Mouse (Mus musculus) intestine, postnatal 0 days (tissue): ENCODE results near the gene Olfr432. TPM values are rescaled to one million over a fixed set of nuclear protein-coding genes. Genes with fewer than 3 reads are reported as not detected.

Source experiments
- ATAC-seq: fragments of 200-750 bp; cut with Nextera tagmentation; 2 replicates; pipeline ENCODE4 v1.8.0; 2017; ENCODE audit warnings: mild to moderate bottlenecking, moderate TSS enrichment, moderate library complexity
- H3K27ac ChIP-seq: fragments of 300-500 bp; sonication (generic); 2 replicates; pipeline ENCODE4 v1.5.1; 2014; ENCODE audit warnings: mild to moderate bottlenecking, low read depth, low read length, moderate library complexity
- H3K27me3 ChIP-seq: fragments of 300-500 bp; sonication (generic); replicated peaks from 2 replicates; pipeline ENCODE4 v1.6.1; 2014; ENCODE audit warnings: low read length, mixed read lengths; ENCODE audit not compliant: control insufficient read depth, insufficient read depth
- H3K36me3 ChIP-seq: fragments of 300-500 bp; sonication (generic); 2 replicates; pipeline ENCODE4 v1.6.1; 2014; ENCODE audit warnings: mild to moderate bottlenecking, moderate library complexity; ENCODE audit not compliant: control insufficient read depth, insufficient read depth
- H3K4me1 ChIP-seq: fragments of 300-500 bp; sonication (generic); replicated peaks from 2 replicates; pipeline ENCODE4 v1.6.1; 2014; ENCODE audit warnings: antibody characterized with exemption, low read length, mixed read lengths; ENCODE audit not compliant: control insufficient read depth, insufficient read depth
- H3K4me2 ChIP-seq: fragments of 300-500 bp; sonication (generic); replicated peaks from 2 replicates; pipeline ENCODE4 v1.6.1; 2014; ENCODE audit warnings: low read depth, mild to moderate bottlenecking, moderate library complexity
- H3K4me3 ChIP-seq: fragments of 300-500 bp; sonication (generic); 2 replicates; pipeline ENCODE4 v1.5.1; 2014; ENCODE audit warnings: low read depth, low read length
- H3K9ac ChIP-seq: fragments of 300-500 bp; sonication (generic); 2 replicates; pipeline ENCODE4 v1.6.1; 2014; ENCODE audit warnings: mild to moderate bottlenecking, low read depth, low read length
- H3K9me3 ChIP-seq: fragments of 300-500 bp; sonication (generic); 2 replicates; pipeline ENCODE4 v1.6.1; 2016; ENCODE audit warnings: mixed run types; ENCODE audit not compliant: control insufficient read depth
- CTCF ChIP-seq: sonication (generic); IDR thresholded peaks from 2 replicates; pipeline ENCODE4 v1.5.1; 2016; ENCODE audit warnings: low read depth, mild to moderate bottlenecking, control low read depth, antibody characterized with exemption, moderate library complexity
- WGBS: fragments of 180-500 bp; shearing (Covaris S2); extraction: QIAGEN DNeasy Blood & Tissue Kit; methylation state at CpG from one replicate; pipeline ENCODE4 v1.1.7; 2014; 5-methylcytosine and 5-hydroxymethylcytosine counted together
- polyA plus RNA-seq: library from polyadenylated mRNA; unstranded; fragments of >200 nt; fragmentation: Nextera tagmentation; extraction: Ambion mirVana; gene quantifications from 2 replicates; pipeline ENCODE4 v1.2.1, GENCODE M21; 2015

Gene Olfr432
- polyA plus RNA-seq, 1 experiment from 2014 or later = not detected

GRCm38 (mm10) chr1:174051515-174051914, 2.5 kb downstream of the Olfr432 start:
- H3K4me3 ChIP-seq = no peak overlapping the region
- no peak for ATAC-seq
- H3K4me1 ChIP-seq = no peaks in the 10 kb centered on the region
- no peaks in the 10 kb centered on the region for H3K9me3 ChIP-seq
- no peaks in the 10 kb centered on the region for H3K36me3 ChIP-seq
- no peak overlapping the region for H3K9ac ChIP-seq
- no peaks in the 10 kb centered on the region for H3K27me3 ChIP-seq
- no peak overlapping the region for H3K27ac ChIP-seq
- 85% methylated on average over 4 of the region's 4 CpGs for WGBS
- H3K4me2 ChIP-seq = no peak overlapping the region
- no peak for TF ChIP-seq CTCF

GRCm38 (mm10) chr1:174051931-174052536, 3.0 kb downstream of the Olfr432 start:
- Histone ChIP-seq H3K4me2 (no peak overlapping the region), H3K4me1 (no peaks in the 10 kb centered on the region), H3K4me3 (no peak overlapping the region), H3K9me3 (no peaks in the 10 kb centered on the region), H3K36me3 (no peaks in the 10 kb centered on the region), H3K27ac (no peak overlapping the region), H3K9ac (no peak overlapping the region), H3K27me3 (no peaks in the 10 kb centered on the region)
- whole genome bisulfite sequencing = 83% methylated on average over 5 of the region's 5 CpGs
- ATAC-seq = no peak
- TF ChIP-seq CTCF = no peak

GRCm38 (mm10) chr1:174052981-174053380, 4.0 kb downstream of the Olfr432 start:
- no peaks in the 10 kb centered on the region for H3K27me3 ChIP-seq
- no peak overlapping the region for H3K4me3 ChIP-seq
- H3K9me3 ChIP-seq = no peaks in the 10 kb centered on the region
- WGBS = 72% methylated on average over 3 of the region's 3 CpGs
- no peak overlapping the region for H3K4me2 ChIP-seq
- H3K36me3 ChIP-seq = no peaks in the 10 kb centered on the region
- no peaks in the 10 kb centered on the region for H3K4me1 ChIP-seq
- no peak overlapping the region for H3K27ac ChIP-seq
- H3K9ac ChIP-seq = no peak overlapping the region
- TF ChIP-seq CTCF = no peak
- no peak for ATAC-seq

- WGBS = 71% methylated on average over 2 of the region's 2 CpGs
- no peak for ATAC-seq
- no peak for TF ChIP-seq CTCF
Observed at GRCm38 (mm10) chr1:174055248-174055647, 6.2 kb downstream of the Olfr432 start.

GRCm38 (mm10) chr1:174066305-174066704, 17.3 kb downstream of the Olfr432 start, which contains the start of gene Olfr430:
Gene Olfr430, plus strand, starts transcription at chr1:174066605.
- Histone ChIP-seq H3K4me1 (no peaks in the 10 kb centered on the region), H3K4me3 (no peak within 1 kb of the TSS), H3K9ac (no peak within 1 kb of the TSS), H3K4me2 (no peak within 1 kb of the TSS), H3K27ac (no peak within 1 kb of the TSS), H3K9me3 (no peaks in the 10 kb centered on the region), H3K27me3 (no peaks in the 10 kb centered on the region), H3K36me3 (no peaks in the 10 kb centered on the region)
- no peak for ATAC-seq
- WGBS = 92% methylated on average over 3 of the region's 3 CpGs
- TF ChIP-seq CTCF = no peak

More at GRCm38 (mm10) chr1:174055248-174055647, 6.2 kb downstream of the Olfr432 start:
- Histone ChIP-seq H3K27ac (no peak overlapping the region), H3K36me3 (no peaks in the 10 kb centered on the region), H3K27me3 (no peaks in the 10 kb centered on the region), H3K4me3 (no peak overlapping the region), H3K4me1 (no peaks in the 10 kb centered on the region), H3K9ac (no peak overlapping the region), H3K9me3 (no peaks in the 10 kb centered on the region), H3K4me2 (no peak overlapping the region)

GRCm38 (mm10) chr1:174084031-174084430, 35.0 kb downstream of the Olfr432 start, which contains the start of gene Olfr429:
Gene Olfr429, plus strand, starts transcription at chr1:174084331.
- Histone ChIP-seq H3K36me3 (no peaks in the 10 kb centered on the region), H3K4me1 (no peaks in the 10 kb centered on the region), H3K9ac (no peak within 1 kb of the TSS), H3K4me3 (no peak within 1 kb of the TSS), H3K27ac (no peak within 1 kb of the TSS), H3K9me3 (no peaks in the 10 kb centered on the region), H3K4me2 (no peak within 1 kb of the TSS), H3K27me3 (no peaks in the 10 kb centered on the region)
- no peak for TF ChIP-seq CTCF
- WGBS = 88% methylated on average over 2 of the region's 2 CpGs
- ATAC-seq = no peak

- Histone ChIP-seq H3K4me3 (no peak within 1 kb of the TSS), H3K4me2 (no peak within 1 kb of the TSS), H3K27ac (no peak within 1 kb of the TSS), H3K9me3 (no peaks in the 10 kb centered on the region), H3K9ac (no peak within 1 kb of the TSS), H3K4me1 (no peaks in the 10 kb centered on the region), H3K27me3 (no peaks in the 10 kb centered on the region), H3K36me3 (no peaks in the 10 kb centered on the region)
- ATAC-seq = no peak
- TF ChIP-seq CTCF = no peak
- WGBS = 83% methylated on average over 1 of the region's 1 CpGs
Observed at GRCm38 (mm10) chr1:174096591-174096990, 47.6 kb downstream of the Olfr432 start, which contains the start of gene Olfr427. Gene Olfr427, plus strand, starts transcription at chr1:174096891.
